Mouse (Mus musculus) liver, embryonic 14.5 days (tissue): Measurements from ENCODE around the gene Oxsm. TPM values are rescaled to one million over a fixed set of nuclear protein-coding genes. Genes with fewer than 3 reads are reported as not detected.

ENCODE experiments used
- ATAC-seq: fragments of 200-750 bp; cut with Nextera tagmentation; 2 replicates; pipeline ENCODE4 v1.8.0; 2017; ENCODE audit warnings: moderate number of reproducible peaks, mild to moderate bottlenecking, moderate library complexity; ENCODE audit not compliant: insufficient read depth
- DNase-seq, 3 experiments: peaks; one replicate each; pipeline ENCODE4 v3.0.0-alpha.2; 2012 to 2013; ENCODE audit warnings: low read depth in 3 of 3, low spot score in 3 of 3
- H3K27ac ChIP-seq: fragments of 300-500 bp; sonication (generic); 2 replicates; pipeline ENCODE4 v1.5.1; 2014; ENCODE audit warnings: moderate library complexity, mild to moderate bottlenecking, control low read depth, inconsistent platforms
- H3K27me3 ChIP-seq: fragments of 300-500 bp; sonication (generic); 2 replicates; pipeline ENCODE4 v1.6.1; 2014; ENCODE audit warnings: mild to moderate bottlenecking, low read length, moderate library complexity; ENCODE audit not compliant: control insufficient read depth, insufficient read depth
- H3K36me3 ChIP-seq: fragments of 300-500 bp; sonication (generic); replicated peaks from 2 replicates; pipeline ENCODE4 v1.6.1; 2014; ENCODE audit warnings: low read depth; ENCODE audit not compliant: control insufficient read depth, insufficient read depth
- H3K4me1 ChIP-seq, 2 experiments: fragments of 200-500 bp in 1 of 2; fragments of 300-500 bp in 1 of 2; sonication (generic) in 1 of 2; replicated peaks; 2 replicates each; pipeline ENCODE4 v1.6.1; 2012 to 2014; ENCODE audit warnings: antibody characterized with exemption in 1 of 2, inconsistent platforms in 1 of 2, low read length in 1 of 2; ENCODE audit not compliant: control insufficient read depth in 2 of 2, insufficient read depth in 2 of 2
- H3K4me2 ChIP-seq: fragments of 300-500 bp; sonication (generic); 2 replicates; pipeline ENCODE4 v1.6.1; 2014; ENCODE audit warnings: low read depth, mild to moderate bottlenecking, control low read depth, moderate library complexity
- H3K4me3 ChIP-seq, 2 experiments: fragments of 200-500 bp in 1 of 2; fragments of 300-500 bp in 1 of 2; sonication (generic) in 1 of 2; 2 replicates each; pipeline ENCODE4 v1.5.1; 2012 to 2014; ENCODE audit warnings: low read depth in 2 of 2, low read length in 2 of 2, mild to moderate bottlenecking in 2 of 2, control low read depth in 1 of 2, inconsistent platforms in 1 of 2, moderate library complexity in 1 of 2; ENCODE audit not compliant: insufficient read depth in 1 of 2
- H3K9ac ChIP-seq: fragments of 300-500 bp; sonication (generic); replicated peaks from 2 replicates; pipeline ENCODE4 v1.6.1; 2014; ENCODE audit warnings: mild to moderate bottlenecking, control low read depth, moderate library complexity
- H3K9me3 ChIP-seq: fragments of 300-500 bp; sonication (generic); 2 replicates; pipeline ENCODE4 v1.6.1; 2016; ENCODE audit warnings: low read length, mixed read lengths; ENCODE audit not compliant: control insufficient read depth
- CTCF ChIP-seq: IDR thresholded peaks from 2 replicates; pipeline ENCODE4 v1.5.1; 2016; ENCODE audit warnings: antibody characterized with exemption, low read depth, control low read depth
- EP300 ChIP-seq: IDR thresholded peaks from 2 replicates; pipeline ENCODE4 v1.6.1; 2016; ENCODE audit warnings: antibody characterized with exemption, low read depth
- WGBS: fragments of 180-500 bp; shearing (Covaris S2); extraction: QIAGEN DNeasy Blood & Tissue Kit; methylation state at CpG from one replicate; pipeline ENCODE4 v1.1.7; 2014; ENCODE audit not compliant: insufficient replicate concordance; 5-methylcytosine and 5-hydroxymethylcytosine counted together
- polyA plus RNA-seq, 2 experiments: library from polyadenylated mRNA; depleted of rRNA in 1 of 2; stranded (reverse) in 1 of 2; unstranded in 1 of 2; fragments of >200 nt; fragmentation: Nextera tagmentation in 1 of 2; extraction: Ambion mirVana in 1 of 2; gene quantifications; 2 replicates each; pipeline versions ENCODE4 v1.2.1 to v1.2.3; 2012 to 2014

Oxsm gene
- polyA plus RNA-seq, 2 experiments: 1.7 to 3.4 TPM

DNA sequence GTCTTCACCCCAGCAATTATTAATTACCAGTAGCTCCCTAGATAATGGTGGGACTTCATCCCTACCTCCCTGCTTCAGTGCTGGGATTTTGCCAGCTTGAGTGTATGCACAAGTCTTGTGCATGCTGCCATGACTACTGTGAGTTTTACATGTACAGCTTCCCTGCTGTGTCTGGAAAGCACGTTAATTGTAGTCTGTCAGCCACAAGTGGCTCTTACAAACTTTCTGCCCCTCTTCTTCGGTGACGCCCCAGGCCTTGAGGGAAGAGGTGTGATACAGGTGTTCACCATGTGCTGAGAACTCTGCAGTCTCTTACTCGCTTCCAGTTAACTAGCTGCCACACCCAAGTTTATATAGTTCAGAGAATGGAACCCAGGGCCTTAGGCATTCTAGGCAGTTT lies 34.4 kb upstream of the Oxsm start:
- ATAC-seq (no peak), DNase-seq (no peak)
- no peaks in the 10 kb centered on the region for H3K4me1 ChIP-seq
- H3K27me3 ChIP-seq: no peaks in the 10 kb centered on the region
- H3K4me2 ChIP-seq: no peak overlapping the region
- H3K9me3 ChIP-seq: no peaks in the 10 kb centered on the region
- H3K36me3 ChIP-seq: no peaks in the 10 kb centered on the region
- H3K27ac ChIP-seq: no peak overlapping the region
- no peak for TF ChIP-seq EP300
- TF ChIP-seq CTCF: no peak
- 75% methylated on average over 4 of the region's 4 CpGs for WGBS
- H3K4me3 ChIP-seq: no peak overlapping the region
- H3K9ac ChIP-seq: no peak overlapping the region

DNA sequence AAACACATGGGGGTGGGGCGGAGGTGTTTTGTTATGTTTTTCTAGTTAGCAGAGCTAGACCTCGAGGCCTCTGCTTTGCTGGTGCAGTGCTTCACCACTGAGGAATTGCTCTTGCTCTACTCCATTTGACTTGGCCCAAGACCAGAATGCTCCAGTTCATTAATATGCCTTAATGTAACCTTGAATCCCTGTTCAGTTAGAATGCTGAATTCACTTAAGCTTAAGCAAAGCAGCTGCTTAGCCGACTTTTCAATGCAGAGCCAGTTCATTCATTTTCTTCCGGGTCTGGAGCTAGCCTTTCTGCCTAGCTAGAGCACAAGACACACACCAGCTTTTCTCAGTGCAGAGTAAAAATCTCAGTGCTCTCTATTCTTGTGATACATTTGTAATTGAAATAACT lies 29.6 kb upstream of the Oxsm start:
- TF ChIP-seq EP300 (no peak), CTCF (no peak)
- H3K4me2 ChIP-seq: no peak overlapping the region
- H3K36me3 ChIP-seq: no peaks in the 10 kb centered on the region
- H3K27ac ChIP-seq: no peak overlapping the region
- H3K4me1 ChIP-seq: no peaks in the 10 kb centered on the region
- 71% methylated on average over 4 of the region's 4 CpGs for WGBS
- DNase-seq (no peak), ATAC-seq (no peak)
- H3K9ac ChIP-seq: no peak overlapping the region
- no peaks in the 10 kb centered on the region for H3K9me3 ChIP-seq
- H3K27me3 ChIP-seq: no peaks in the 10 kb centered on the region
- H3K4me3 ChIP-seq: no peak overlapping the region

DNA sequence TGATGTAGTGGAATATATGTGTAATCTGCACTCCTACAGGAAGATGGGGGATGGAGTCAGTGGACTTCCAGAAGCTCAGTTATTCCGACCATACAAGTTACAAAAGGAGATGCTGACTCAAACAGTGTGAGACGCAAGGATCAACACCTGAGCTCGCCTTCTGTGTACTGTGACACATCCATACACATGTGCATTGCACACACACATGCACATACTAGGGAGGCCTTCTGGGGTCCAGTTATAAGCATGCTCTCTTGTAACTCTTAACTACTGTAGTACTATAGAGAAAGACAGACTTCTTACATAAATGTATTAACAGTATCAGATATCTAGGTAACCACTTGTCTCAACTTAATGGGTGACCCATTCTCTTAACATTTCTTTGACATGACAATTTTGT lies 24.1 kb upstream of the Oxsm start:
- Histone ChIP-seq H3K4me3 (no peak overlapping the region), H3K27ac (no peak overlapping the region), H3K4me2 (no peak overlapping the region), H3K36me3 (no peaks in the 10 kb centered on the region; the same call in 1 of the 2 replicates), H3K27me3 (no peaks in the 10 kb centered on the region), H3K9me3 (no peaks in the 10 kb centered on the region), H3K9ac (no peak overlapping the region), H3K4me1 (no peaks in the 10 kb centered on the region)
- 81% methylated on average over 3 of the region's 3 CpGs for WGBS
- ATAC-seq (no peak), DNase-seq (no peak)
- TF ChIP-seq EP300 (no peak), CTCF (no peak)

DNA sequence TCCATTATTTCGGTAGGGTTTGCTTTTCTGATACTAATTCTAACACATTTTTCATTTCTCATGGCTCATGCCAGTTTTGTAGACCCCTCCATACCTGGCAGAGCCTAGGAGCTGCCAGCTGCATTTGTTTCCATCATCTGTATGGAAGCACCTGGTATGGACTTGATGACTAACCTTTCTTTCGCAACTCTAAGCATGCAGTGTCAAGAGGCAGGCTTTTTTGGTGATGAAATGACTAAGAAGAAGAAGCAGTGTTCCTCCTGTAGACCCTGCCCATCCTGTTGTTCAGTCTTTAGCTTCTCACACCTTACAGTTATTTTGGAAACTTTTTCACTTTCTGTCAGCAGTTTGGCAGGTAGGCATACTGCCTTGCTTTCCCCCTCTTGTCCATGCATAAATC lies 20.2 kb upstream of the Oxsm start:
- H3K4me2 ChIP-seq: no peak overlapping the region
- TF ChIP-seq EP300 (no peak), CTCF (no peak)
- H3K4me1 ChIP-seq: no peaks in the 10 kb centered on the region
- no peaks in the 10 kb centered on the region for H3K27me3 ChIP-seq
- DNase-seq (no peak), ATAC-seq (no peak)
- 70% methylated on average over 2 of the region's 2 CpGs for WGBS
- H3K9me3 ChIP-seq: no peaks in the 10 kb centered on the region
- no peak overlapping the region for H3K9ac ChIP-seq
- no peaks in the 10 kb centered on the region; the same call in 1 of the 2 replicates for H3K36me3 ChIP-seq
- no peak overlapping the region for H3K27ac ChIP-seq
- H3K4me3 ChIP-seq: no peak overlapping the region

DNA sequence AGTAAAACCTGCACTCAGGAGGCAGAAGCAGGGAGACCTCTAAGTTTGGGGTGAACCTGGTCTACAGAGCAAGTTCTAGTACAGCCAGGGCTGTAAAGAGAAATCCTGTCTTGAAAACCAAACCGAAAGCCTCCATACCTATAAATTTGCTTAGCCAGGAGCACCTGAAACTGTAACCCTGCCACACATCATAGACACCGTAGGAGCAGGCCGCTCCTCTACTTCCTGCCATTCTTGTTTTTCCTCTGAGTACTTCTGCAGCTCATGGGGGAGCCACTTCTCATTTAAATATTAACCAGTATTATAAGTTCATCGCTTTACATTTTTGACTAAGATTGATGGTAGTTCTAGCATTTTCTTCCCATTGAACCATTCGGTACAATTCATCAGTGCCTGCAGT lies 17.4 kb upstream of the Oxsm start:
- Histone ChIP-seq H3K4me1 (no peaks in the 10 kb centered on the region), H3K9me3 (no peaks in the 10 kb centered on the region), H3K36me3 (no peaks in the 10 kb centered on the region; the same call in 1 of the 2 replicates), H3K27ac (no peak overlapping the region), H3K27me3 (no peaks in the 10 kb centered on the region), H3K4me3 (no peak overlapping the region), H3K9ac (no peak overlapping the region), H3K4me2 (no peak overlapping the region)
- TF ChIP-seq EP300 (no peak), CTCF (no peak)
- ATAC-seq (no peak), DNase-seq (no peak)
- 72% methylated on average over 5 of the region's 5 CpGs for WGBS
